Mouse (Mus musculus) heart, postnatal 14 days (tissue): ENCODE measurements around the gene Gm10024. TPM values are rescaled to one million over a fixed set of nuclear protein-coding genes. Genes with fewer than 3 reads are reported as not detected.
"Not testable (repeated sequence)": the region's sequence is repeated elsewhere in the genome, so short reads cannot be mapped to it uniquely, and the experiment has no call there.

Source experiments
- DNase-seq, 2 experiments: peaks; one replicate each; pipeline ENCODE4 v3.0.0; 2021 to 2022
- intact Hi-C: fragments of 180-260 bp; cut with DNase I; formaldehyde crosslinking; loops from one replicate; pipeline ENCODE4 v1.15.1; 2025
- long read RNA-seq, 2 experiments: library from polyadenylated mRNA; stranded (forward); transcript quantifications; one replicate each; pipeline ENCODE4 v2.0.0; 2021
- total RNA-seq, 2 experiments: library from RNA; stranded (reverse); gene quantifications; 2 replicates each; pipeline ENCODE4 v1.2.3; 2021

The Gm10024 gene
- not detected for total RNA-seq
- long read RNA-seq, experiment 1, result 0 reads
- long read RNA-seq, experiment 2, result 0 reads

- intact Hi-C loops, result not testable (repeated sequence)
These were observed at the start of gene Gm10024 for GRCm38 (mm10) chr10:77711157-77711556. Gene Gm10024, plus strand, starts transcription at chr10:77711457.

GRCm38 (mm10) chr10:77663949-77664665 is 47.1 kb upstream of the Gm10024 start:
- no peak for DNase-seq
- intact Hi-C loops, result loop anchor here (10.0 kb wide), 1 partner anchor 1459 kb away; no protein-coding TSS in a partner anchor

More at GRCm38 (mm10) chr10:77711157-77711556, at the start of gene Gm10024:
- DNase-seq, result not testable (repeated sequence)

- DNase-seq, result no peak
- intact Hi-C loops, result loop anchor here (10.0 kb wide), 1 partner anchor 1462 kb away; no protein-coding TSS in a partner anchor
These were observed 44.9 kb upstream of the Gm10024 start for GRCm38 (mm10) chr10:77666342-77666741.

DNA sequence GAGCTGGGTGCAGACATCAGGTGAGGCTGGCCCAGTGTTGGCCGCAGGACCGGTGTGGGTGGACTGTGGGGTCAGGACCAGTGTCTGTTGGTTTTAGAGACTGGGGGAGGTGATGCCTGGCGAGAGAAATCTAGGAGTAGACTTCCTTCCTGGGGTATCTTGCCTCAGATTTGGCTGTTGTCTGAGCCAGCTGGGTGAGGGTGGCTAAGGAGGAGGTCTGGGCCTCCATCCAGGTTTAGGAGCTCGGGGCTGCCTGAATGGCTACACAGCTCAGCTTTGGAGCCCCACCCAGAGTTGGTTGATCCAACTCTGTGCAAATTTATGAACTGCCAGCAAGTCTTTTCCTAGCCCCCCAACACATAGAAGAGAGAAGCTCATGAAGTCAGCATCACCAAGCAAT is 43.9 kb upstream of the Gm10024 start:
- DNase-seq, result no peak
- intact Hi-C loops, result loop anchor here (10.0 kb wide), 1 partner anchor 1463 kb away; no protein-coding TSS in a partner anchor

- intact Hi-C loops, result no loop called here
- no peak for DNase-seq
These were observed 40.5 kb upstream of the Gm10024 start for GRCm38 (mm10) chr10:77670710-77671109.

GRCm38 (mm10) chr10:77671519-77671918 is 39.7 kb upstream of the Gm10024 start:
- no peak for DNase-seq

GRCm38 (mm10) chr10:77673765-77674164 is 37.5 kb upstream of the Gm10024 start:
- intact Hi-C loops, result no loop called here

More at GRCm38 (mm10) chr10:77671519-77671918, 39.7 kb upstream of the Gm10024 start:
- intact Hi-C loops, result no loop called here

DNA sequence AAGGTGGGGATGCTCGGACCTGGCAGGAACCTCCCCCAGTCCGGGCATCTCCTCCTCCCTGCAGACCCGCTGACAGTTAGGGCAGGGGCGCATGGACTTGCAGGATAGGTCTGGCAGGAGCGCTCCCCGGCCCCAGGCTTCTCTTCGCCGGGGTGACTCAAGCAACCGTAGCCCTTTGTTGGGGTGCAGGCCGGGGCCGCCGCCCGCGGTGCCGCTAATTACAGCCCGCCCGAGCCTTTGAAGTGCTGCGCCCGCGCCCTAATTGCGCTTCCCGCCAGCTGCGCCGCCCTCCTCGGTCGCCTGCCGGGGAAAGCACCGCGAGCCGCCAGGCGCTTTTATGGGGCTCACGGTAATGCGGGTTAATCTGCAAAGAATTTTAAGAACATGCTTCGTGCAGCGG is 33.7 kb upstream of the Gm10024 start:
- intact Hi-C loops, result no loop called here
- DNase-seq, result no peak

More at GRCm38 (mm10) chr10:77673765-77674164, 37.5 kb upstream of the Gm10024 start:
- DNase-seq, result no peak

DNA sequence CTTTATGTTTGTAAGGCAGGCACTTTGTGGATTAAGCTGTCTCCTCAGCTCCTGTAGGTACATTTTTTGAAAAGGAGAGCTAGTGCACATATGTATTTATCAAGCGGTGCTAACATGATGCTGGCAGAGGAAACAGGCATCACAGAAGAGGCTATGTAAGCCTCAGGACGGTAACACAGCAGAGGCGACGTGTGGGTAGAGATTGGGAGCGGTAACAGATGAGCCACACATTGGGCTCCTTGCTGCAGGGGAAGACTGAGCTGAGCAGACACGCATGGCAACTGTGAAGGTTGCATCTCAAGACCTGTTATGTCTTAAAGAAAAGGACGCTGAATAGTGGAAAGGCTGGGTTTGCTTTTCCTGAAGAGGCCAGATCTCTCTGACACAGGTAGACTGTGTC is 28.3 kb upstream of the Gm10024 start:
- DNase-seq, result no peak
- intact Hi-C loops, result no loop called here

DNA sequence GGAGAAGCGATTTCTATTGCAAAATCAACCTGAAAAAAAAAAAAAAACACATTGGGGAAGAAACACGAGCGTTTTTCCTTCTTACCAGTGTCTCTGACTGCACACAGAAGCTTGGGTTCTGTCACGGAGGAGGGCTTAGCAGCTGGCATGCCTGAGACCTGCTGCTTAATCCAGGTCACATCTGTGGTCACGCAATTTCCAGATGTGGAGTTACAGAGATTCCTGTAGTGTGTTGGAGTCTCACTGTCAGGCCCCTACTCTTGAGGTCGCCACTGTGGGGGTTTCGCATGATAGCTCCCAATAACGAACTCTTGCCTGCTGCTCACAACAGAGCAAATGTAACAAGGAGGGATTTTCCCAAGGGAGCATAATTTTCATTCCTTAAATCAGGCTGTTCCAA is 27.1 kb upstream of the Gm10024 start:
- intact Hi-C loops, result no loop called here
- no peak for DNase-seq

GRCm38 (mm10) chr10:77685895-77686664 is 25.2 kb upstream of the Gm10024 start, which contains the start of gene Tspear:
Gene Tspear, plus strand, starts transcription at chr10:77686569.
- DNase-seq, result no peak
- intact Hi-C loops, result no loop called here

- no peak for DNase-seq
- intact Hi-C loops, result no loop called here
These were observed 24.2 kb upstream of the Gm10024 start for GRCm38 (mm10) chr10:77687021-77687420.

DNA sequence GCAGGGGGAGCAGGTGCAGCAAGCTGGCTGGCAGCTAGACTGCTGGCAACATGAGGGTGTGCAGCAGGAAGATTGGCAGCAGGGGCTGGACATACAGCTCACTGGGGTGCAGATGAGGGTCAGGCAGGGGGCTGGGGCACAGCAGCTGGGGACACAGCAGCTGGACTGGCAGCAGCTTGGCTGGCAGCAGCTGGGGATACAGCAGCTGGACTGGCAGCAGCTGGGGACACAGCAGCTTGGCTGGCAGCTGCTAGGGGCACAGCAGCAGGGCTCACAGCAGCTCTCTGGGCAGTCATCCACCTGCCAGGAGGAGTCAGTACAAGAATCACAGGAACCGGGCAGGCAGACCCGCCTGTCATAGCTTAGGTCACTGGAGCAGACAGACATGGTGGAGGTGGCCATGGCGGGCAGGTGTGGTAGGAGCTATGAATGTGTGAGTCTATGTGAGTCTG is 20.9 kb upstream of the Gm10024 start, which contains the start of gene Gm19402:
Gene Gm19402, minus strand, starts transcription at position 402 of the 452 bp plus-strand sequence.
- intact Hi-C loops, DNase-seq: not testable (repeated sequence)

DNA sequence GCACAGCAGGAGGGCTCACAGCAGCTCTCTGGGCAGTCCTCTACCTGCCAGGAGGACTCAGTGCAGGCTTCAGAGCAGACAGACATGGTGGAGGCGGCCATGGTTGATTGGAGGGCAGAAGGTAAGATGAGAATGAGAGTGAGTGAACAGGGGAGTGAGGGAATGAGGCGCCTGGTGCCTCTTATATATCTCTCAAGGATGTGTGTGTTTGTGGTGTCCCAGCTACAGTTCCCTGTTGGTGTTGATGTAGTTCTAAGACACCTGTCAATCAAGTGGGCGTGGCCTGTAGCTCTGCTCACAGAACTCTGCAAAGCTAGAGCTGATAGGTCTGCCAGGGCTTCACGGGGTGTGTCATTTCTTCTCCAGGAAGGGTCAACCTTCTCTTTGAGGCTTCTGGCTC is 14.1 kb upstream of the Gm10024 start, which contains the start of gene Gm9508:
Gene Gm9508, minus strand, starts transcription at position 101 of the 400 bp plus-strand sequence.
- no peak for DNase-seq
- intact Hi-C loops, result no loop called here

DNA sequence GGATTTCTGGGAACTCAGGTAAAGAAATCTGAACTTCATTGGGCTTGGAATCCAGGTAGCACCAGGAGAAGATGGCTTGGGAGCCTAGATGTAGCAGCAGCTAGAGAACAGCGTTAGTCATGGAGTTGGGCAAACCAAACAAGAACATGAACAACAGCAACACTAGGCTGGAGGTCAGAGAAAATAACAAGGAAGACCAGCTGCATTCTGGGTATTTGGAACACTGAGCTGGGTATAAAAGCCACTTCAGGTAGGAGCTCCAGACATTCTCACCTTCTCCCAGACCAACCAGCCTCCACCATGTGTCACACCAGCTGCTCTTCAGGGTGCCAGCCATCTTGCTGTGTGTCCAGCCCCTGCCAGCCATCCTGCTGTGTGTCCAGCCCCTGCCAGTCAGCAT is 4.9 kb upstream of the Gm10024 start, which contains the start of gene Gm10272:
Gene Gm10272, plus strand, starts transcription at position 301 of the 400 bp plus-strand sequence.
- no peak for DNase-seq
- intact Hi-C loops, result loop anchor here (10.0 kb wide), 1 partner anchor 168 kb away; no protein-coding TSS in a partner anchor

GRCm38 (mm10) chr10:77709831-77710230 is 1.4 kb upstream of the Gm10024 start:
- DNase-seq, result no peak
- intact Hi-C loops, result loop anchor here (10.0 kb wide), 1 partner anchor 165 kb away; no protein-coding TSS in a partner anchor

GRCm38 (mm10) chr10:77713734-77714133 is 2.5 kb downstream of the Gm10024 start:
- intact Hi-C loops, result no loop called here

GRCm38 (mm10) chr10:77715507-77715906 is 4.2 kb downstream of the Gm10024 start, which contains the start of gene Gm10142:
Gene Gm10142, plus strand, starts transcription at chr10:77715807.
- intact Hi-C loops, result no loop called here
- DNase-seq, result no peak

More at GRCm38 (mm10) chr10:77713734-77714133, 2.5 kb downstream of the Gm10024 start:
- DNase-seq, result no peak

DNA sequence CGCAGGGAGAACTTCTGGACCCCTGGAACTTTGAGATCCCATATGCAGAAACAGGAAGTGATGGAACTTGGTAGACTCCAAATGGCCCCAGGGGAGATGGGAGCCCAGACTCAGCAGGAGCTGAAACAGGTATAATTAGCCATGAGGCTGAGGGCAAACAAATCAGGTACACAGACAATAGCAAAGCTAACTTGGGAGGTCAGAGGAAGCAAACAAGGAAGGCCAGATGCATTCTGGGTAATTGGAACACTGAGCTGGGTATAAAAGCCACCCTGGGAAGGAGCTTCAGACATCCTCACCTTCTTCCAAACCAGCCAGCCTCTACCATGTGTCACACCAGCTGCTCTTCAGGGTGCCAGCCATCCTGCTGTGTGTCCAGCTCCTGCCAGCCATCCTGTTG is 9.0 kb downstream of the Gm10024 start, which contains the start of gene Krtap12-1:
Gene Krtap12-1, plus strand, starts transcription at position 301 of the 400 bp plus-strand sequence.
- DNase-seq, intact Hi-C loops: not testable (repeated sequence)

GRCm38 (mm10) chr10:77724855-77725254 is 13.6 kb downstream of the Gm10024 start:
- no peak for DNase-seq
- intact Hi-C loops, result loop anchor here (5.0 kb wide), 2 partner anchors 93 to 157 kb away; no protein-coding TSS in a partner anchor
